Mouse (Mus musculus): ENCODE measurements at regions not wholly inside any gene's neighbourhood (a gene's known extent, or its start where the extent isn't known, plus 50 kb on each side); places are given as distances from the start of the nearest gene placed in this dataset.

GRCm38 (mm10) chr3:31464260-31464659 lies 154.1 kb upstream of the Slc7a14 start:
- no peak for TF ChIP-seq POLR2A (IDR thresholded peaks at IDR 0.05; ENCODE audit: control insufficient read depth, low read depth, low read length)
- no peak for TF ChIP-seq CTCF (IDR thresholded peaks at IDR 0.05; ENCODE audit: control insufficient read depth, insufficient read depth, insufficient replicate concordance, low read depth, low read length)
- Histone ChIP-seq H3K27ac (ENCODE audit: control insufficient read depth, insufficient read depth, low read depth, low read length) (no peak overlapping the region), H3K4me3 (ENCODE audit: control insufficient read depth, low read depth, low read length) (no peak overlapping the region), H3K4me1 (ENCODE audit: control insufficient read depth, insufficient read depth, low read length) (no peaks in the 10 kb centered on the region), H3K36me3 (ENCODE audit: control insufficient read depth, insufficient read depth, low read length) (no peaks in the 10 kb centered on the region), H3K27me3 (ENCODE audit: control insufficient read depth, insufficient read depth, low read length) (no peaks in the 10 kb centered on the region)

GRCm38 (mm10) chr3:31459456-31459855 lies 149.3 kb upstream of the Slc7a14 start:
- Histone ChIP-seq H3K27me3 (ENCODE audit: control insufficient read depth, insufficient read depth, low read length) (no peaks in the 10 kb centered on the region), H3K27ac (ENCODE audit: control insufficient read depth, insufficient read depth, low read depth, low read length) (no peak overlapping the region), H3K36me3 (ENCODE audit: control insufficient read depth, insufficient read depth, low read length) (no peaks in the 10 kb centered on the region), H3K4me3 (ENCODE audit: control insufficient read depth, low read depth, low read length) (no peak overlapping the region), H3K4me1 (ENCODE audit: control insufficient read depth, insufficient read depth, low read length) (no peaks in the 10 kb centered on the region)
- TF ChIP-seq CTCF (IDR thresholded peaks at IDR 0.05; ENCODE audit: control insufficient read depth, insufficient read depth, insufficient replicate concordance, low read depth, low read length) (peak; percentile 29; the same call in 1 of the 2 replicates), POLR2A (IDR thresholded peaks at IDR 0.05; ENCODE audit: control insufficient read depth, low read depth, low read length) (no peak)

- H3K27ac ChIP-seq (ENCODE audit: control insufficient read depth, insufficient read depth, low read depth, low read length) = no peak overlapping the region
Measured at GRCm38 (mm10) chr3:31457938-31458337, 147.8 kb upstream of the Slc7a14 start.

DNA sequence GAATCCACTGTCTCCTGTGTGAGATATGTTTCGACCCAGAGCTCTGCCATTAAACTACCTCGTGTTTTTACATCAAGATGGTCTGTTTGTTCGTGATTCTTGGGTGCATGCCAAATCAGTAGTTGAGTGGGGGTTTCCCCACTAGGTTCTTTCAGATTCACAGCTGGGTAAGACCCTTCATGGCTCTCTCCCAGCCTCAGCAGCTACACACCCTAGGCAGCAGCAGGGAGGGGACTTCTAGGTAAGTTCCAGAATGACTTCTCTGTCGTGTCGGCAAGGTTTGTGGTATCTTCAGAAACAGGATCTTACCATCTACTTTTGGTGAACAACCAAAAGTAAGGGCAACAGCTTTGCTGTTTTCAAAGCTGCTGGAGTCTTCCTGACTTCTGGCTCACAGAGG lies 144.9 kb upstream of the Slc7a14 start:
- no peaks in the 10 kb centered on the region for H3K4me1 ChIP-seq (ENCODE audit: control insufficient read depth, insufficient read depth, low read length)
- no peak for TF ChIP-seq CTCF (IDR thresholded peaks at IDR 0.05; ENCODE audit: control insufficient read depth, insufficient read depth, insufficient replicate concordance, low read depth, low read length)
- no peak for TF ChIP-seq POLR2A (IDR thresholded peaks at IDR 0.05; ENCODE audit: control insufficient read depth, low read depth, low read length)
- H3K36me3 ChIP-seq (ENCODE audit: control insufficient read depth, insufficient read depth, low read length) = no peaks in the 10 kb centered on the region
- H3K27ac ChIP-seq (ENCODE audit: control insufficient read depth, insufficient read depth, low read depth, low read length) = no peak overlapping the region
- H3K27me3 ChIP-seq (ENCODE audit: control insufficient read depth, insufficient read depth, low read length) = no peaks in the 10 kb centered on the region
- no peak overlapping the region for H3K4me3 ChIP-seq (ENCODE audit: control insufficient read depth, low read depth, low read length)

More at GRCm38 (mm10) chr3:31457938-31458337, 147.8 kb upstream of the Slc7a14 start:
- no peaks in the 10 kb centered on the region for H3K4me1 ChIP-seq (ENCODE audit: control insufficient read depth, insufficient read depth, low read length)
- no peak overlapping the region for H3K4me3 ChIP-seq (ENCODE audit: control insufficient read depth, low read depth, low read length)
- TF ChIP-seq POLR2A (IDR thresholded peaks at IDR 0.05; ENCODE audit: control insufficient read depth, low read depth, low read length) (no peak), CTCF (IDR thresholded peaks at IDR 0.05; ENCODE audit: control insufficient read depth, insufficient read depth, insufficient replicate concordance, low read depth, low read length) (no peak)
- H3K27me3 ChIP-seq (ENCODE audit: control insufficient read depth, insufficient read depth, low read length) = no peaks in the 10 kb centered on the region
- no peaks in the 10 kb centered on the region for H3K36me3 ChIP-seq (ENCODE audit: control insufficient read depth, insufficient read depth, low read length)

- no peaks in the 10 kb centered on the region for H3K27me3 ChIP-seq (ENCODE audit: control insufficient read depth, insufficient read depth, low read length)
- TF ChIP-seq CTCF (IDR thresholded peaks at IDR 0.05; ENCODE audit: control insufficient read depth, insufficient read depth, insufficient replicate concordance, low read depth, low read length) = no peak
- no peak for TF ChIP-seq POLR2A (IDR thresholded peaks at IDR 0.05; ENCODE audit: control insufficient read depth, low read depth, low read length)
- H3K36me3 ChIP-seq (ENCODE audit: control insufficient read depth, insufficient read depth, low read length) = no peaks in the 10 kb centered on the region
- H3K27ac ChIP-seq (ENCODE audit: control insufficient read depth, insufficient read depth, low read depth, low read length) = no peak overlapping the region
- no peaks in the 10 kb centered on the region for H3K4me1 ChIP-seq (ENCODE audit: control insufficient read depth, insufficient read depth, low read length)
- no peak overlapping the region for H3K4me3 ChIP-seq (ENCODE audit: control insufficient read depth, low read depth, low read length)
Measured at GRCm38 (mm10) chr3:31444861-31445260, 134.7 kb upstream of the Slc7a14 start.

- Histone ChIP-seq H3K36me3 (ENCODE audit: control insufficient read depth, insufficient read depth, low read length) (no peaks in the 10 kb centered on the region), H3K27ac (ENCODE audit: control insufficient read depth, insufficient read depth, low read depth, low read length) (no peak overlapping the region), H3K27me3 (ENCODE audit: control insufficient read depth, insufficient read depth, low read length) (no peaks in the 10 kb centered on the region), H3K4me1 (ENCODE audit: control insufficient read depth, insufficient read depth, low read length) (no peaks in the 10 kb centered on the region), H3K4me3 (ENCODE audit: control insufficient read depth, low read depth, low read length) (no peak overlapping the region)
- TF ChIP-seq POLR2A (IDR thresholded peaks at IDR 0.05; ENCODE audit: control insufficient read depth, low read depth, low read length) (no peak), CTCF (IDR thresholded peaks at IDR 0.05; ENCODE audit: control insufficient read depth, insufficient read depth, insufficient replicate concordance, low read depth, low read length) (no peak)
Measured at GRCm38 (mm10) chr3:31444311-31444710, 134.1 kb upstream of the Slc7a14 start.

DNA sequence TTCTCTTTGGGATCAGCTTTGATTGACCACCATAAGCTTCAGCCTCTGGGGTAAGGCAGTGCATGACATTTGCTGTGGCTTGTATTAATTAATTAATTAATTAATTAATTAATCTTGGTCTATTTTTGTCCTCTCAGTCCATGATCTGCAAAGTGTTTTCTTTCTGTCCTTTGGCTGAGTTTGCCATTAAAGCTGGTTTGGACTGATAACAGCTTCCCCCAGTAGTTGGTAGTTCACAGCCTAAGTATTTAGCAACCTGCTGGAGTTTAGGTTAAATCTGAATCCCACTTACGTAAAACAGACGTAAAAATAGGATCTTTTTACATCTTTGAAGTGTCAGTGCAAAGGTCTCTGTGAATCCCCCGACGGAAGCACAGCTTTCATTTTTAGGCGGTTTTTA lies 133.7 kb upstream of the Slc7a14 start:
- Histone ChIP-seq H3K27me3 (ENCODE audit: control insufficient read depth, insufficient read depth, low read length) (no peaks in the 10 kb centered on the region), H3K27ac (ENCODE audit: control insufficient read depth, insufficient read depth, low read depth, low read length) (no peak overlapping the region), H3K36me3 (ENCODE audit: control insufficient read depth, insufficient read depth, low read length) (no peaks in the 10 kb centered on the region), H3K4me3 (ENCODE audit: control insufficient read depth, low read depth, low read length) (no peak overlapping the region), H3K4me1 (ENCODE audit: control insufficient read depth, insufficient read depth, low read length) (no peaks in the 10 kb centered on the region)
- TF ChIP-seq CTCF (IDR thresholded peaks at IDR 0.05; ENCODE audit: control insufficient read depth, insufficient read depth, insufficient replicate concordance, low read depth, low read length) (no peak), POLR2A (IDR thresholded peaks at IDR 0.05; ENCODE audit: control insufficient read depth, low read depth, low read length) (no peak)

DNA sequence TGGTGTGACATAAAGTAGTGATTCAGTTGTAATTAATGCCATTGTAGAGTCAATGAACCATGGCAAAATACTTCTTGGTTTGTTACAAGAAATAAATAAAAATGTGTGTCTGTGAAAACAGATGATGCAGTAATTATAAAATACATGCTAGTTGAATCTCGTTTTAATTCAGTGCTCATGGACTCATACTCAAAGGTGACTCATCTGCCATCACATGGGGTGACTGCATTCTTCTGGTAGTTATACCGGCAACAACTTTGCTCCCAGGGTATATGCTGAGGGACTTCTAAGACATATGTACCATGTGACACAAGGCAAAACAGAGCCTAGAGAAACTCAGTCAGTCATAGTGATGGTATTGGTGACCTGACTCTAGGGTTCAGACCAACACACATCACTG lies 130.1 kb upstream of the Slc7a14 start:
- TF ChIP-seq CTCF (IDR thresholded peaks at IDR 0.05; ENCODE audit: control insufficient read depth, insufficient read depth, insufficient replicate concordance, low read depth, low read length) = no peak
- TF ChIP-seq POLR2A (IDR thresholded peaks at IDR 0.05; ENCODE audit: control insufficient read depth, low read depth, low read length) = no peak
- Histone ChIP-seq H3K4me3 (ENCODE audit: control insufficient read depth, low read depth, low read length) (no peak overlapping the region), H3K27me3 (ENCODE audit: control insufficient read depth, insufficient read depth, low read length) (no peaks in the 10 kb centered on the region), H3K36me3 (ENCODE audit: control insufficient read depth, insufficient read depth, low read length) (no peaks in the 10 kb centered on the region), H3K4me1 (ENCODE audit: control insufficient read depth, insufficient read depth, low read length) (no peaks in the 10 kb centered on the region), H3K27ac (ENCODE audit: control insufficient read depth, insufficient read depth, low read depth, low read length) (no peak overlapping the region)

All from testis, adult 2 months (tissue).